Mouse (Mus musculus): ENCODE measurements at regions not wholly inside any gene's neighbourhood (a gene's known extent, or its start where the extent isn't known, plus 50 kb on each side); places are given as distances from the start of the nearest gene placed in this dataset.

- no peak for TF ChIP-seq CTCF (conservative IDR thresholded peaks at IDR 0.05; ENCODE audit: low read length)
- TF ChIP-seq POU5F1 (IDR thresholded peaks at IDR 0.05; ENCODE audit: borderline replicate concordance, low read length): no peak
These were observed 102.4 kb upstream of the Sfrp2 start for GRCm38 (mm10) chr3:83663716-83664115.

All from E14TG2a.4 (cell line).